Mouse (Mus musculus) liver, adult 2 months (tissue): ENCODE data around the gene Ubxn6.

Source experiments
- CTCF ChIP-seq: fragments of 200-500 bp; IDR thresholded peaks from 2 replicates; pipeline ENCODE4 v1.5.1; 2011; ENCODE audit warnings: low read depth, low read length, control low read depth
- POLR2A ChIP-seq: fragments of 200-500 bp; IDR thresholded peaks from 2 replicates; pipeline ENCODE4 v1.6.1; 2011; ENCODE audit warnings: low read length, control low read depth; ENCODE audit not compliant: insufficient read depth; ENCODE audit errors: extremely low read depth

DNA sequence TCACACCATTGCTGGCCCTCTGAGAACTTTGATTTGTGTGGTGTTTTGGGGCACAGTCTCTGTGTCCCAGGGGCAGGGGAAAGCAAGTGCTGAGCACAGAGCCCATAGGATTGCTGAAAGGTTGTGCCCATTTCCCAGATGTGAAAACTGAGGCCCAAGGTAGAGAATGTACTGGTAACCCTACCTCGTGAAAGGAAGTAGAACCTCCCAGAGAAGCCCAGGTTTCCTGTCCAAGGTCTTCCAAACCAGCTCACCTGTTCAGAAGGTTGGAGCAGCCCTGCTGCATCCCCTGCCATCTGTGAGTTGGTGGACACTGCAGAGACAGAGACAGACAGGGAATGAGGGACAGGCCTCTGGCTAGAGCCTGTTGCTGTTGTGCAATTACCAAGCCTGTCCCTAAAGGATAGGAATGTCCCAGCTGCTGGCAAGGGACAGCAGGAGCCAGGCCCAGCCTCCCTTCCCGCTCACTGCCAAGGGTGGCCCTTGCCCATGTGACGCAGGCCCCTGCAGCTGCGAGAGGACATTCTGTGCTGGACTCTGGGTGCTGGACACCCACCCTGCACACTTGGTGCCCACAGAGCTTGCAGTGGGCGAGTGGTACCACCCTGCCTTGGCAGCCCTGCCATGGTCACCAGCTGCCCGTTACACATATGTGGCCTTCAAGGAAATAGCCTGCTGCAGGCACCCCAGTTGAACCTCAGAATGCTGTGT, 33.7 kb upstream of the Ubxn6 start:
- no peak for TF ChIP-seq CTCF
- TF ChIP-seq POLR2A: 0 out of 2 replicates have a peak, but pooled peaks have one; percentile 18
